Mouse (Mus musculus) kidney, embryonic 14.5 days (tissue): ENCODE data around the gene Lrrfip1. TPM values are rescaled to one million over a fixed set of nuclear protein-coding genes. Genes with fewer than 3 reads are reported as not detected.

ENCODE experiments used
- ATAC-seq: fragments of 200-750 bp; cut with Nextera tagmentation; 2 replicates; pipeline ENCODE4 v1.8.0; 2017; ENCODE audit warnings: moderate number of reproducible peaks, mild to moderate bottlenecking, moderate TSS enrichment, moderate library complexity; ENCODE audit not compliant: low FRiP score, low TSS enrichment
- H3K27ac ChIP-seq: fragments of 300-500 bp; sonication (generic); 2 replicates; pipeline ENCODE4 v1.5.1; 2014; ENCODE audit warnings: low read depth, mild to moderate bottlenecking, low read length, moderate library complexity, mixed read lengths
- H3K27me3 ChIP-seq: fragments of 300-500 bp; sonication (generic); 2 replicates; pipeline ENCODE4 v1.6.1; 2014; ENCODE audit warnings: mild to moderate bottlenecking, low read length; ENCODE audit not compliant: control insufficient read depth, insufficient read depth
- H3K36me3 ChIP-seq: fragments of 300-500 bp; sonication (generic); 2 replicates; pipeline ENCODE4 v1.6.1; 2014; ENCODE audit warnings: low read length, mixed read lengths; ENCODE audit not compliant: control insufficient read depth, insufficient read depth
- H3K4me1 ChIP-seq: fragments of 300-500 bp; sonication (generic); 2 replicates; pipeline ENCODE4 v1.6.1; 2014; ENCODE audit warnings: low read length, mixed read lengths; ENCODE audit not compliant: control insufficient read depth, insufficient read depth
- H3K4me2 ChIP-seq: fragments of 300-500 bp; sonication (generic); replicated peaks from 2 replicates; pipeline ENCODE4 v1.6.1; 2014; ENCODE audit warnings: low read depth, mild to moderate bottlenecking, low read length
- H3K4me3 ChIP-seq: fragments of 300-500 bp; sonication (generic); 2 replicates; pipeline ENCODE4 v1.5.1; 2014; ENCODE audit warnings: mild to moderate bottlenecking, low read length
- H3K9ac ChIP-seq: fragments of 300-500 bp; sonication (generic); 2 replicates; pipeline ENCODE4 v1.6.1; 2014; ENCODE audit warnings: low read depth, mild to moderate bottlenecking, low read length, moderate library complexity
- H3K9me3 ChIP-seq: fragments of 300-500 bp; sonication (generic); 2 replicates; pipeline ENCODE4 v1.6.1; 2016; ENCODE audit warnings: low read length; ENCODE audit not compliant: control insufficient read depth
- WGBS: fragments of 180-500 bp; shearing (Covaris S2); extraction: QIAGEN DNeasy Blood & Tissue Kit; methylation state at CpG from one replicate; pipeline ENCODE4 v1.1.7; 2014; 5-methylcytosine and 5-hydroxymethylcytosine counted together
- polyA plus RNA-seq: library from polyadenylated mRNA; unstranded; fragments of >200 nt; fragmentation: Nextera tagmentation; extraction: Ambion mirVana; gene quantifications from 2 replicates; pipeline ENCODE4 v1.2.1, GENCODE M21; 2014

Lrrfip1 gene
- polyA plus RNA-seq, 1 experiment from 2014 or later = 33.6 TPM

- no peak for ATAC-seq
- Histone ChIP-seq H3K4me1 (peaks cover 25% of the 10 kb centered on the region), H3K4me3 (no peak overlapping the region), H3K9me3 (no peaks in the 10 kb centered on the region), H3K9ac (no peak overlapping the region), H3K27ac (no peak overlapping the region; the same call in 1 of the 2 replicates), H3K4me2 (no peak overlapping the region), H3K36me3 (no peaks in the 10 kb centered on the region), H3K27me3 (no peaks in the 10 kb centered on the region)
- WGBS = 43% methylated on average over 4 of the region's 4 CpGs
Observed at GRCm38 (mm10) chr1:91061105-91061504, 62.6 kb downstream of the Lrrfip1 start.

- no peak for ATAC-seq
- no peak overlapping the region for H3K4me3 ChIP-seq
- peaks cover 22% of the 10 kb centered on the region for H3K4me1 ChIP-seq
- no peak overlapping the region for H3K4me2 ChIP-seq
- H3K9me3 ChIP-seq = no peaks in the 10 kb centered on the region
- H3K27me3 ChIP-seq = no peaks in the 10 kb centered on the region
- H3K36me3 ChIP-seq = no peaks in the 10 kb centered on the region
- WGBS = 42% methylated on average over 5 of the region's 5 CpGs
- H3K27ac ChIP-seq = no peak overlapping the region; the same call in 1 of the 2 replicates
- H3K9ac ChIP-seq = no peak overlapping the region
Observed at GRCm38 (mm10) chr1:91062363-91062762, 63.8 kb downstream of the Lrrfip1 start.

- Histone ChIP-seq H3K9ac (no peak overlapping the region), H3K4me1 (peaks cover 22% of the 10 kb centered on the region), H3K36me3 (no peaks in the 10 kb centered on the region), H3K27ac (no peak overlapping the region), H3K4me3 (no peak overlapping the region), H3K4me2 (no peak overlapping the region), H3K9me3 (no peaks in the 10 kb centered on the region), H3K27me3 (no peaks in the 10 kb centered on the region)
- 92% methylated on average over 2 of the region's 2 CpGs for WGBS
- ATAC-seq = no peak
Observed at GRCm38 (mm10) chr1:91064053-91064452, 65.5 kb downstream of the Lrrfip1 start.

- Histone ChIP-seq H3K27ac (no peak overlapping the region), H3K4me3 (no peak overlapping the region), H3K36me3 (no peaks in the 10 kb centered on the region), H3K9me3 (no peaks in the 10 kb centered on the region), H3K4me2 (no peak overlapping the region), H3K9ac (no peak overlapping the region), H3K27me3 (no peaks in the 10 kb centered on the region), H3K4me1 (peaks cover 17% of the 10 kb centered on the region)
- 88% methylated on average over 11 of the region's 11 CpGs for WGBS
- ATAC-seq = no peak
Observed at GRCm38 (mm10) chr1:91064903-91065525, 66.5 kb downstream of the Lrrfip1 start.

GRCm38 (mm10) chr1:91066061-91066460, 67.5 kb downstream of the Lrrfip1 start:
- H3K36me3 ChIP-seq = no peaks in the 10 kb centered on the region
- no peak overlapping the region for H3K4me2 ChIP-seq
- H3K4me3 ChIP-seq = no peak overlapping the region
- peaks cover 12% of the 10 kb centered on the region; the same call in 1 of the 2 replicates for H3K4me1 ChIP-seq
- WGBS = 91% methylated on average over 6 of the region's 6 CpGs
- no peak overlapping the region for H3K9ac ChIP-seq
- no peak for ATAC-seq
- no peak overlapping the region for H3K27ac ChIP-seq
- no peaks in the 10 kb centered on the region for H3K9me3 ChIP-seq
- no peaks in the 10 kb centered on the region for H3K27me3 ChIP-seq

- H3K4me1 ChIP-seq = peaks cover 7% of the 10 kb centered on the region; the same call in 1 of the 2 replicates
- no peak overlapping the region for H3K4me2 ChIP-seq
- H3K9me3 ChIP-seq = no peaks in the 10 kb centered on the region
- 93% methylated on average over 2 of the region's 2 CpGs for WGBS
- H3K27ac ChIP-seq = no peak overlapping the region
- no peaks in the 10 kb centered on the region for H3K36me3 ChIP-seq
- H3K4me3 ChIP-seq = no peak overlapping the region
- no peak for ATAC-seq
- H3K9ac ChIP-seq = no peak overlapping the region
- H3K27me3 ChIP-seq = no peaks in the 10 kb centered on the region
Observed at GRCm38 (mm10) chr1:91066599-91066998, 68.1 kb downstream of the Lrrfip1 start.

GRCm38 (mm10) chr1:91067716-91068115, 69.2 kb downstream of the Lrrfip1 start:
- no peak for ATAC-seq

GRCm38 (mm10) chr1:91069575-91069974, 71.0 kb downstream of the Lrrfip1 start:
- ATAC-seq = no peak
- Histone ChIP-seq H3K9ac (no peak overlapping the region), H3K9me3 (no peaks in the 10 kb centered on the region), H3K36me3 (no peaks in the 10 kb centered on the region), H3K4me2 (no peak overlapping the region), H3K4me1 (no peaks in the 10 kb centered on the region), H3K27ac (no peak overlapping the region), H3K27me3 (no peaks in the 10 kb centered on the region), H3K4me3 (no peak overlapping the region)
- WGBS = 81% methylated on average over 6 of the region's 6 CpGs

More at GRCm38 (mm10) chr1:91067716-91068115, 69.2 kb downstream of the Lrrfip1 start:
- Histone ChIP-seq H3K9ac (no peak overlapping the region), H3K4me1 (no peaks in the 10 kb centered on the region), H3K4me2 (no peak overlapping the region), H3K36me3 (no peaks in the 10 kb centered on the region), H3K27me3 (no peaks in the 10 kb centered on the region), H3K9me3 (no peaks in the 10 kb centered on the region), H3K27ac (no peak overlapping the region), H3K4me3 (no peak overlapping the region)
- 63% methylated on average over 6 of the region's 6 CpGs for WGBS

- no peaks in the 10 kb centered on the region for H3K36me3 ChIP-seq
- H3K4me2 ChIP-seq = no peak overlapping the region
- no peak overlapping the region for H3K27ac ChIP-seq
- H3K9me3 ChIP-seq = no peaks in the 10 kb centered on the region
- no peak overlapping the region for H3K9ac ChIP-seq
- H3K4me3 ChIP-seq = no peak overlapping the region
- no peak for ATAC-seq
- H3K4me1 ChIP-seq = no peaks in the 10 kb centered on the region
- WGBS = 82% methylated on average over 8 of the region's 8 CpGs
- no peaks in the 10 kb centered on the region for H3K27me3 ChIP-seq
Observed at GRCm38 (mm10) chr1:91070547-91070946, 72.0 kb downstream of the Lrrfip1 start.
